Mouse (Mus musculus): ENCODE data around the gene Rsbn1. TPM values are rescaled to one million over a fixed set of nuclear protein-coding genes. Genes with fewer than 3 reads are reported as not detected.

Rsbn1 gene
- 17.3 and 18.6 TPM in 2 replicates for polyA plus RNA-seq (2016; fragmentation: Nextera tagmentation; extraction: Ambion mirVana)

DNA sequence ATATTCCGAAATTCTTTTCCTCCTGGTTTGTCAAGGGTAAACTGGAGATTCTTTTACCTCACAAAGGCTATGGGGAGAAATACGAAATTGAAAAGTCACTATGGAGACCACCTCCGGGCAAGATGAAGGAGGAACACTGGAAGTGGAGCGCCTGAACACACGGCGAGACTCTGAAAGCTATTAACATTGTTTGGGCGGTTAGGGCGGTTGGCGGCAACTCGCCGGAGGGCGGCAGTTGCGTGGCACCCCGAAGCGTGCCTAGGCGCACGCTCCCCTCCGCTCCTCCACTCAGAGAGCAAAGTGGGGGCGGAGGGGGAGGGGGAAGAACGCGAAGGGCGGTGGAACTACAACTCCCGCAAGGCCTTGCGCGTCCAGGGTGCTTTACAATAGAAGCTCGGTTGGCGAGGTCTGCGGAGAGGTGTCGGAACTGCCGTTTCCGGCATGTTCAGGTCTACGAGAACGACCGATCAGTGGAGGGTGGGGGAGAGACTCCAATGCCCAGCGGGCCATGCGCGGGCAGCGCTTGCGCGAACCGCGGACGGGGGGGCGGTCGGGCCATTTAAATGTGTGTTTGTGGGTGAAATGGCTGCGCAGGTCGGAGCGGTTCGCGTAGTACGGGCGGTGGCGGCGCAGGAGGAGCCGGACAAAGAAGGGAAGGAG lies at the start of gene Rsbn1:
Gene Rsbn1, plus strand, starts transcription at position 111 of the 660 bp plus-strand sequence.
- Histone ChIP-seq H3K27ac (peak within 1 kb of the TSS; percentile 87), H3K36me3 (no peaks in the 10 kb centered on the region), H3K4me1 (peaks cover 11% of the 10 kb centered on the region), H3K4me3 (peak within 1 kb of the TSS; percentile 97), H3K9me3 (no peaks in the 10 kb centered on the region), H3K9ac (peak within 1 kb of the TSS; percentile 93), H3K27me3 (no peaks in the 10 kb centered on the region), H3K4me2 (replicated peaks) (peak within 1 kb of the TSS; percentile 65)
- peak; percentile 100 for ATAC-seq (ENCODE audit: insufficient number of reproducible peaks, insufficient read depth, low FRiP score, low TSS enrichment)
- WGBS, result under 1% methylated on average over 45 of the region's 55 CpGs

DNA sequence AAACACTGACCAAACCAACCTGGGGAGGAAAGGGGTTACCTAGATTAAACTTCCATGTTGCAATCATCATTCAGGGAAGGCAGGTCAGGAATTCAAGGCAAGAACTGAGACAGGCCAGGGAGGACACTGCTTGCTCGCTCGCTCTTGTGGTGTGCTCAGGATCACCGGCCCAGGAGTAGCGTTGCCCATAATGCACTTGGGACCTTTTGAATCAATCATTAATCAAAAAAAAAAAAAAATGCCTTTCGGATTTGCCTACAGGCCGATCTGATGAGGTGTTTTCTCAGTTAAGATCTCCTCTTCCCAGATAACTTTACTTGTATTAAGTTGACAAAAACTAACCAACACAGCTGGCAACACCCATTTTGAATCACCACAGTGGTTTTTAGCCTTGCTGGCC lies 49.7 kb upstream of the Rsbn1 start:
- no peak overlapping the region for H3K4me2 ChIP-seq (replicated peaks)
- 92% methylated on average over 6 of the region's 6 CpGs for WGBS
- H3K4me3 ChIP-seq, result no peak overlapping the region
- no peak overlapping the region for H3K27ac ChIP-seq
- no peaks in the 10 kb centered on the region for H3K4me1 ChIP-seq
- no peaks in the 10 kb centered on the region for H3K27me3 ChIP-seq
- H3K9me3 ChIP-seq, result no peaks in the 10 kb centered on the region
- no peak for ATAC-seq (ENCODE audit: insufficient number of reproducible peaks, insufficient read depth, low FRiP score, low TSS enrichment)
- H3K36me3 ChIP-seq, result no peaks in the 10 kb centered on the region
- H3K9ac ChIP-seq, result no peak overlapping the region

DNA sequence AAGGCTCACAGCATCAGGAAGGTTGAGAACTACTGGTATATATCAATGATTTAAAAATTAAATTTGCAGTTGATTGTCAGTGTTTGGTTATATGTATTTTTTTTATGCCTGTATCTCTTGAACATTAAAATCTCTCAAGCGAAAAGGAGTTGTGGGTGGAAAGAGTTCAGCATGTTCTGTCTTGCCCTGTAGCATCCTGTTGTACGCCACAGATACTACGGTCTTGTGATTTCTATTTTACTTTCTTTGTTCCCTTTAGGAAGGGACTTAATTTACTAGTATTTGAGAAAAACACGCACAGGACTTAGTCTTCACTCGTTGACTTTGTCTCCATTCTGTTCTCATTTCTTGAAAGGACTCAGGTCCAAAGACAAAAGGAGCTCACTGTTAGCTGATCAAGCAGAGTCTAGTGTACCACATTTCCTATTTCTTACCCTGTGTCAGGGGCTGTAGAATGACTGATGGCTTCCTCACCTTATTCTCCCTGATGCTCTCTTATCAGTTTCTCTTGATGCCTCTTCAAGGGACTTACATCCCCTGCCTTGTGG lies 46.4 kb upstream of the Rsbn1 start:
- H3K9me3 ChIP-seq, result no peaks in the 10 kb centered on the region
- no peak for ATAC-seq (ENCODE audit: insufficient number of reproducible peaks, insufficient read depth, low FRiP score, low TSS enrichment)
- WGBS, result 86% methylated on average over 5 of the region's 5 CpGs
- H3K4me1 ChIP-seq, result no peaks in the 10 kb centered on the region
- no peaks in the 10 kb centered on the region for H3K27me3 ChIP-seq
- no peaks in the 10 kb centered on the region for H3K36me3 ChIP-seq
- no peak overlapping the region for H3K9ac ChIP-seq
- H3K4me2 ChIP-seq (replicated peaks), result no peak overlapping the region
- no peak overlapping the region for H3K27ac ChIP-seq
- H3K4me3 ChIP-seq, result no peak overlapping the region

DNA sequence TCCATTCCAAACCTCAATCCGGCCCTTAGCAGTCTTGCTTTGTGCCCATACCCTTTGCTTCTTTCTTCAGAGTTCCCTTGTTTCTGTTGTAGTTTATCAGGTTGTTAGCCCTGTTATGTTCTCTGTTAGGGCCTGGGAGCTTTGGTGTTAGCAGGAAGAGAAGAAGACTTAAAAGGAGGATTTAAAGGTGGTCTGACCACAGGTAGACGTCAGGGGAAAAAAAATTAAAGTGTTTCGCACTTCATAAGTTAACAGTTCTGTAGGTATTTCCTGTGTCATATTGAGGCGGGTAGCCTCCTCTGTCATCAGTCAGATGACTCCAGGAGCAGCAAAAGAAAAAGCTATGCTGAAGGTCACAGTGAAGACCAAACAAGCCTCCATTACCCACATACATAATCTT lies 45.9 kb upstream of the Rsbn1 start:
- 87% methylated on average over 4 of the region's 4 CpGs for WGBS
- no peak for ATAC-seq (ENCODE audit: insufficient number of reproducible peaks, insufficient read depth, low FRiP score, low TSS enrichment)
- H3K4me2 ChIP-seq (replicated peaks), result no peak overlapping the region

DNA sequence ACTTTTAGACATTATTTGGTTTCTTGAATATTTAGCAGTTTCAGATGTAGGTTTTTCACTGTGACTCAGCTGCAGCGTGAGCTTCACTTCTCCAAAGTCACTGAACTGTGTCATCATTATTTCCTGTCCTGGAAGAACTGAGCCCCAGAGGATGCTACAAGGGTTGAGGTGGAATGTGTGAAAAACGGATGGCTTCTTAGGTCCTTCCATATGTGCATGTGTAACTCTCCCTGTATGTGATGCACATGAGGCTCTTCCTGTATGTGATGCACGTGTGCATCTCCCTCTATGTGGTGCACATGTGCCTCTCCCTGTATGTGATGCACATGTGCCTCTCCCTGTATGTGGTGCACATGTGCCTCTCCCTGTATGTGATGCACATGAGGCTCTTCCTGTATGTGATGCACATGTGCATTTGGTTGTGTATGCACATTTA lies 41.2 kb upstream of the Rsbn1 start:
- Histone ChIP-seq H3K4me3 (no peak overlapping the region), H3K9ac (peak overlapping the region; percentile 15; the same call in 1 of the 2 replicates), H3K36me3 (no peaks in the 10 kb centered on the region), H3K4me1 (no peaks in the 10 kb centered on the region), H3K27me3 (no peaks in the 10 kb centered on the region), H3K9me3 (no peaks in the 10 kb centered on the region), H3K27ac (no peak overlapping the region), H3K4me2 (replicated peaks) (no peak overlapping the region)
- whole genome bisulfite sequencing, result 62% methylated on average over 3 of the region's 3 CpGs
- ATAC-seq (ENCODE audit: insufficient number of reproducible peaks, insufficient read depth, low FRiP score, low TSS enrichment), result no peak

More for the DNA sequence above, 45.9 kb upstream of the Rsbn1 start:
- Histone ChIP-seq H3K4me3 (no peak overlapping the region), H3K27me3 (no peaks in the 10 kb centered on the region), H3K36me3 (no peaks in the 10 kb centered on the region), H3K9me3 (no peaks in the 10 kb centered on the region), H3K4me1 (no peaks in the 10 kb centered on the region), H3K9ac (no peak overlapping the region), H3K27ac (no peak overlapping the region)

DNA sequence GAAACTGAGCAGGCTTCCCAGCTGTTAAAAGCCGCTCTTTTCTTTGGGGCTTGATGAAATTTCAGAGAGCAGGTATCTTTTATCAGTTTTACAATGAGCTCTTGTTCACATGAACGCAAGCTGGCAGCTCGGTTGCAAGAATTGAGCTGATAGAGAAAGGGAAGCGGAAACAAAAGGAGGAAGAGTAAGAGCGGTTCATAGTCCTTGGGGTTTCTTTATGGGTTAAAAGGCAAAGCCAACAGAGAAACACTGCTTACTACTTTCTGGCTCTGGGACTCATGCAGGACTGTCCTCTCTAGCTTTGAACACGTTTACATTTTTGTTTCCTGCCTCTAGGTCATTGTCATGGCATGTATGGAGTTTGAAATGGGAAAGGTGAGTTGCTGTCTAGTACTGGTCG lies 39.6 kb upstream of the Rsbn1 start:
- no peaks in the 10 kb centered on the region for H3K36me3 ChIP-seq
- no peaks in the 10 kb centered on the region for H3K4me1 ChIP-seq
- H3K9ac ChIP-seq, result no peak overlapping the region
- WGBS, result 74% methylated on average over 7 of the region's 7 CpGs
- H3K9me3 ChIP-seq, result no peaks in the 10 kb centered on the region
- no peak for ATAC-seq (ENCODE audit: insufficient number of reproducible peaks, insufficient read depth, low FRiP score, low TSS enrichment)
- no peak overlapping the region for H3K27ac ChIP-seq
- H3K27me3 ChIP-seq, result no peaks in the 10 kb centered on the region
- no peak overlapping the region for H3K4me2 ChIP-seq (replicated peaks)
- H3K4me3 ChIP-seq, result no peak overlapping the region

DNA sequence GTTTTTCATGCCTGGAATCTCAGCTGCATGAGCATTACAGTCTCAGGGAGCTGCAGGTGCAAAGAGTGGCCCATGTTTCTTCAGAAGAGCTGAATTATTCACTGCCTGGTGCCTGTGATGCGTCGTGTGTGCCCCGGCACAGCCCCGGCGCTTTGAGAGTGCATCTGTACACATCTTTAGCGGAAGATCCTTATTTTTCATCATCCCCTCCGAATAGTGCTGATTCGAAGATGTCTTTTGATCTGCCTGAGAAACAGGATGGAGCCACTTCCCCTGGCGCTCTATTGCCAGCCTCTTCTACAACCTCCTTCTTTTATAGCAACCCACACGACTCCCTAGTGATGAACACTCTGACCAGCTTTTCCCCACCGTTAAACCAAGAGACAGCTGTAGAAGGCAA lies 28.0 kb upstream of the Rsbn1 start:
- Histone ChIP-seq H3K4me1 (no peaks in the 10 kb centered on the region), H3K4me2 (replicated peaks) (no peak overlapping the region), H3K27me3 (no peaks in the 10 kb centered on the region), H3K36me3 (no peaks in the 10 kb centered on the region), H3K9me3 (no peaks in the 10 kb centered on the region), H3K27ac (no peak overlapping the region), H3K4me3 (no peak overlapping the region), H3K9ac (no peak overlapping the region)
- no peak for ATAC-seq (ENCODE audit: insufficient number of reproducible peaks, insufficient read depth, low FRiP score, low TSS enrichment)
- WGBS, result 77% methylated on average over 11 of the region's 11 CpGs

DNA sequence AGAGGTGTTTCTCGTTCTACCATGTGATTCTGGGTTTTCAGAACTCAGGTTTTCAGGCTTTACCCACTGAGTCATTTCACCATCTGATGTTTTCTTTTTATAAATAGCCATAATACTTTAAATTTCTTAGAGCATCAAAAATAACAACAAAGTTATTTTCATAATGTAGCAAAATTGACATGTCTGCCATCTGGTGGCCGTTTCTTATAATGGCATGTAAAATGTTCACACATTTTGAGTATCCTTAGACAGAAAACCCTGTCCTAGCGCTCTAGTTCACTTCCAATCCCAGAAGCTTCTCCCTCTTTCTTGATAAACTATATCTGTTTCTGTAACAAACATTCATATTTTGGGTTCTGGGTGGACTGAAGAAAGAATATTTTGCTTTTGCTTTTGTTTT lies 26.3 kb upstream of the Rsbn1 start:
- WGBS, result 30% methylated on average over 3 of the region's 3 CpGs
- no peak overlapping the region for H3K4me2 ChIP-seq (replicated peaks)
- ATAC-seq (ENCODE audit: insufficient number of reproducible peaks, insufficient read depth, low FRiP score, low TSS enrichment), result no peak
- no peaks in the 10 kb centered on the region for H3K27me3 ChIP-seq
- no peak overlapping the region for H3K9ac ChIP-seq
- H3K36me3 ChIP-seq, result no peaks in the 10 kb centered on the region
- no peaks in the 10 kb centered on the region for H3K4me1 ChIP-seq
- H3K9me3 ChIP-seq, result no peaks in the 10 kb centered on the region
- no peak overlapping the region for H3K27ac ChIP-seq
- no peak overlapping the region for H3K4me3 ChIP-seq

DNA sequence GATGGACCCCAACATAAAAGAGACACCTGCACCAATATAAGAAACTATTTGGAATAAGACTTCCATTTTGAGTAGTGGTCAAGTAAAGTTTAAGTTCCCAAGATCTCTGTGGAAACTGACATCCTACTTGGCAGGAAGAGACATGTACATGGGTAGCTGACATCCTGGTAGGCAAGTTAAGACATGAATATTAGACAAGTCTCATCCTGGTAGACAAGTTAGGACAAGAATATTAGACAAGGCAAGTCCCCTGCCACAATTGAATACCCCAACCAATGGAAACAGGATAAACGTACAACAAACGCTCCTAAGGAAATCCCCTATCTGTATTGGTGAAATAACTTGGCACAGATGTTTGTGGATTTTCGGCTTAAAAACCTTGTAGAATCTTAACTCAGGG lies 20.5 kb upstream of the Rsbn1 start:
- Histone ChIP-seq H3K27me3 (no peaks in the 10 kb centered on the region), H3K9ac (no peak overlapping the region), H3K4me1 (no peaks in the 10 kb centered on the region), H3K9me3 (no peaks in the 10 kb centered on the region), H3K4me2 (replicated peaks) (no peak overlapping the region), H3K27ac (no peak overlapping the region), H3K4me3 (no peak overlapping the region), H3K36me3 (no peaks in the 10 kb centered on the region)
- WGBS, result 78% methylated on average over 3 of the region's 3 CpGs
- no peak for ATAC-seq (ENCODE audit: insufficient number of reproducible peaks, insufficient read depth, low FRiP score, low TSS enrichment)

DNA sequence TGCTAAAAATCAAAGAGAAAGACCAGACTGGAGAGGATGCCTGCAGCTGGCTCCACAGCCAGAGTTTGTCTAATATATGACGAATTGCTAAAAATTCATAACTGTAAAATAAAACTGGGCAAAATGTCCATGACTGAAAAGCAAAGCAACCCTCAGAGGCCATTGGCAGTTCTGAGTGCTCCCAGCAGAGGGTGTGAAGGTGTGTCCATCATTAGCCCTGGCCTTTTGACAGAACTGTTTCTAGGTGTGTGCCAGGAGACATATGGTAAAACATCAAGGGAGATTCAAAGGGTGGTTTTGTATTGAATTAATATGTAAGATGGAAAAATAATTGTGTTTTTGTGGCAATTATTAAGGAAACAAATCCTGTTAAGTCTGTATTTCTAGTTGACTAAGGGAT lies 9.2 kb upstream of the Rsbn1 start:
- H3K9me3 ChIP-seq, result no peaks in the 10 kb centered on the region
- no peaks in the 10 kb centered on the region for H3K27me3 ChIP-seq
- no peaks in the 10 kb centered on the region for H3K36me3 ChIP-seq
- H3K27ac ChIP-seq, result no peak overlapping the region
- 75% methylated on average over 1 of the region's 1 CpGs for WGBS
- no peak overlapping the region for H3K4me3 ChIP-seq
- no peak overlapping the region for H3K9ac ChIP-seq
- ATAC-seq (ENCODE audit: insufficient number of reproducible peaks, insufficient read depth, low FRiP score, low TSS enrichment), result no peak
- no peaks in the 10 kb centered on the region for H3K4me1 ChIP-seq
- no peak overlapping the region for H3K4me2 ChIP-seq (replicated peaks)

DNA sequence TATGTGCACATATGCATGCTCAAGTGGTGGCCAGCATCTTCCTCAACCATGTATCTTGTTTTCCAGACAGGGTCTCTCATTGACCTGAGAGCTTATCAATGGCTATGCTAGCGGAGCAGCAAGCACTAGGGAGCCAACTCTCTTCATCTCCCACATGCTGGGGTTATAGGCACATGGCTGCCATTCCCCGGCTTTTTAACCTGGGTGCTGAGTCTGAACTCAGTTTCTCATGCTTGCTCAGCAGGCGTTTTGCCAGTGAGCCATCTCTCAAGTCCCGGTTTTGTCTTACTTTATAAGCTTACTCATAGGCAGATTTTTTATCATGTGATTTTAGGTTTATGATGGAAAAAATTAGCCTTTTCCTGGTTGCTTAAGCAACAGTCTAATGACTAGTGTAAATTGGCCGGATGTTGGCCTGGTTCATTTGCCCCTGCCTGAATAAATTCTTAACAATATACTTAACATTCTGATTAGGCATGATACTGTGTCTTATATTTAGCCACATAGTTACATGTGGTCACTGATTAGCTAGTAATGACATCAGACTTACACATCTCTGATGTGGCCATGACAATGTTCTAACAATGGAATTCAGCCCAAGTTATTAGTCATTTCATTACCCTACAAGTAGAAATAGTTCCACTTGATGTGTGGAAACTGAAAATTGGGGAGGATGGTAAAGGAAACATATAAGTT lies 6.4 kb upstream of the Rsbn1 start:
- H3K4me1 ChIP-seq, result no peaks in the 10 kb centered on the region
- no peak overlapping the region for H3K4me3 ChIP-seq
- H3K4me2 ChIP-seq (replicated peaks), result no peak overlapping the region
- 78% methylated on average over 5 of the region's 5 CpGs for WGBS
- H3K9me3 ChIP-seq, result no peaks in the 10 kb centered on the region
- no peaks in the 10 kb centered on the region for H3K27me3 ChIP-seq
- ATAC-seq (ENCODE audit: insufficient number of reproducible peaks, insufficient read depth, low FRiP score, low TSS enrichment), result no peak
- H3K36me3 ChIP-seq, result no peaks in the 10 kb centered on the region
- H3K9ac ChIP-seq, result no peak overlapping the region
- H3K27ac ChIP-seq, result no peak overlapping the region

DNA sequence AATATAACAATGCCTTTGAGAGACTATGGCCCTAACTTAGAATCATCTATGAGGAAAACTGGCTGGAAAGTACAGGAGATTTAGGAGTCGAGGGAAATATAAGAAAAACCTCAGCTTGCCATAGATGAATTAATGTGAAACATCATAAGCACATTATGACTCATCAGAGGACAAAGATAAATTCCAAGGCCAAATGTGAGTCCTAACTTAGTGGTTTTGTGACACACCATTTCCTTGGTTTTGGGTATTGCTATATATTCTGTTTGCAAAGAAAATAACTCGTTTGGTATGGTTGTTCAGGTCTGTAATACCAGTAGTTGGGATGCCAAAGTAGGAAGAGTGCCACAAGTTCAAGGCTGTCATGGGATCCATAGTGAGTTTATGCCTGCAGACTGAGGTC lies 5.1 kb upstream of the Rsbn1 start:
- no peaks in the 10 kb centered on the region for H3K4me1 ChIP-seq
- H3K4me2 ChIP-seq (replicated peaks), result no peak overlapping the region
- no peaks in the 10 kb centered on the region for H3K27me3 ChIP-seq
- WGBS, result 64% methylated on average over 2 of the region's 2 CpGs
- no peak for ATAC-seq (ENCODE audit: insufficient number of reproducible peaks, insufficient read depth, low FRiP score, low TSS enrichment)
- no peak overlapping the region for H3K27ac ChIP-seq
- no peak overlapping the region for H3K9ac ChIP-seq
- H3K36me3 ChIP-seq, result no peaks in the 10 kb centered on the region
- H3K4me3 ChIP-seq, result no peak overlapping the region
- H3K9me3 ChIP-seq, result no peaks in the 10 kb centered on the region
